Mouse (Mus musculus) liver, embryonic 14.5 days (tissue): ENCODE data around the gene Rlim.

Source experiments
- CTCF ChIP-seq: IDR thresholded peaks from 2 replicates; pipeline ENCODE4 v1.5.1; 2016; ENCODE audit warnings: antibody characterized with exemption, low read depth, control low read depth
- EP300 ChIP-seq: IDR thresholded peaks from 2 replicates; pipeline ENCODE4 v1.6.1; 2016; ENCODE audit warnings: antibody characterized with exemption, low read depth

- TF ChIP-seq EP300: no peak
- no peak for TF ChIP-seq CTCF
Measured at GRCm38 (mm10) chrX:104017196-104017595, 36.1 kb upstream of the Rlim start.
